Mouse (Mus musculus) limb, embryonic 15.5 days (tissue): ENCODE measurements at regions not wholly inside any gene's neighbourhood (a gene's known extent, or its start where the extent isn't known, plus 50 kb on each side); places are given as distances from the start of the nearest gene placed in this dataset.
A peak's percentile ranks its signal among the peaks of the same experiment; 100 is the strongest.

Source experiments
- ATAC-seq: fragments of 200-750 bp; cut with Nextera tagmentation; 2 replicates; pipeline ENCODE4 v1.8.0; 2017; ENCODE audit warnings: low read depth, moderate TSS enrichment; ENCODE audit not compliant: insufficient number of reproducible peaks, low FRiP score, low TSS enrichment
- H3K27ac ChIP-seq: fragments of 300-500 bp; sonication (generic); 2 replicates; pipeline ENCODE4 v1.5.1; 2015; ENCODE audit warnings: moderate library complexity, mild to moderate bottlenecking, inconsistent platforms
- H3K27me3 ChIP-seq: fragments of 300-500 bp; sonication (generic); 2 replicates; pipeline ENCODE4 v1.6.1; 2015; ENCODE audit warnings: inconsistent platforms
- H3K36me3 ChIP-seq: fragments of 300-500 bp; sonication (generic); 2 replicates; pipeline ENCODE4 v1.6.1; 2015; ENCODE audit warnings: inconsistent platforms
- H3K4me1 ChIP-seq: fragments of 300-500 bp; sonication (generic); 2 replicates; pipeline ENCODE4 v1.6.1; 2015; ENCODE audit warnings: inconsistent platforms
- H3K4me2 ChIP-seq: fragments of 300-500 bp; sonication (generic); 2 replicates; pipeline ENCODE4 v1.6.1; 2015; ENCODE audit warnings: mild to moderate bottlenecking, inconsistent platforms
- H3K4me3 ChIP-seq: fragments of 300-500 bp; sonication (generic); 2 replicates; pipeline ENCODE4 v1.5.1; 2015; ENCODE audit warnings: mild to moderate bottlenecking, inconsistent platforms
- H3K9ac ChIP-seq: fragments of 300-500 bp; sonication (generic); 2 replicates; pipeline ENCODE4 v1.6.1; 2015; ENCODE audit warnings: inconsistent platforms
- H3K9me3 ChIP-seq: fragments of 300-500 bp; sonication (generic); 2 replicates; pipeline ENCODE4 v1.6.1; 2016; ENCODE audit warnings: inconsistent platforms
- WGBS: fragments of 180-500 bp; shearing (Covaris S2); methylation state at CpG from one replicate; pipeline ENCODE4 v1.1.7; 2015; 5-methylcytosine and 5-hydroxymethylcytosine counted together

DNA sequence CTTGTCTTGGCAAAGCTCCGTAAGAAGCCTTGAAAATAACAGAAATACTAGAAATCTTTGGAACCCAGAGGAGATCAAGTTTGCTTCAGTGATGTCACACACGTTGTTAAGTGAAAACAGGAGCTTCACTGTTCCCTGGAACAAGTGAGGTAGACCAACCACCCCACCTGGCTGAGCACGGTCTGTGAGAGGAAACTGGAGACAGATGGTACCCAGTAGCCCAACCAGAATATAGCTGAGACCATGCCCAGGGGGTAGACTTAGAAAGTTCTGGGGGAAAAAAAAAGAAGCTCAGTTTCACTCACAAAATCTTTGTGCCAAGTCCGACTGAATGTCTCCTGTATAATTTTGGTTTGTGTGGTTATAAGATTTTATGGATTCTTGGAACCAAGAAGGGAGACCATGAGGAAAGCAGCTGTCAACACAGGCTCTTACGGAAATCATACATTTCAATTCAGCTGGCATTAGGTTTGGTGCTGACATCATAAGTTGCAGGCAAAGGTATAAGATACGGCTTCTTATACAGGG is 332.4 kb upstream of the Pbx1 start:
- Histone ChIP-seq H3K4me2 (no peak overlapping the region), H3K27me3 (no peaks in the 10 kb centered on the region), H3K9me3 (no peaks in the 10 kb centered on the region), H3K4me1 (peaks cover 22% of the 10 kb centered on the region; the same call in 1 of the 2 replicates), H3K4me3 (no peak overlapping the region), H3K27ac (no peak overlapping the region), H3K36me3 (no peaks in the 10 kb centered on the region), H3K9ac (no peak overlapping the region)
- WGBS, result 26% methylated on average over 6 of the region's 6 CpGs
- ATAC-seq, result peak; percentile 52

DNA sequence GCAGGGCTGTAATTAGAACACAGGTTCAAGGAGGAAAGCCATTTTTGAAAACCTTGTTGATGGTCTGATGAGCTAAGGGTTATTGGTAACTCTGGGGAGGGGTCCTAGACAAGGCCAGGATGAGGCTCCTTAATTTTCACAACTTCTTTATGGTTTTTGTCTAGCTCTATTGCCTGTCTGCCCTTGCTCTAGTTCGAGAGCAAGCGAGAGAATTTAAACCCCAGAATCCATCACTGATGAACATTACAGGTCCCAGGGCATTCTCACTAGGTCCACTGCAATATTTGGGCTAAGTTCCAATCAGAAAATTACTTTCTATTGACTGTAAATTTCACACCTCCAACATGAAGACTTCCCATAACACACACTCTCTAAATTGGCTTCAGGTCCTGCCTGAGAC is 329.0 kb upstream of the Pbx1 start:
- H3K4me3 ChIP-seq, result no peak overlapping the region
- H3K4me1 ChIP-seq, result peaks cover 22% of the 10 kb centered on the region; the same call in 1 of the 2 replicates
- H3K27me3 ChIP-seq, result no peaks in the 10 kb centered on the region
- ATAC-seq, result 0 out of 2 replicates have a peak, but pooled peaks have one; percentile 48
- H3K9me3 ChIP-seq, result no peaks in the 10 kb centered on the region
- H3K9ac ChIP-seq, result no peak overlapping the region
- no peak overlapping the region for H3K4me2 ChIP-seq
- WGBS, result 47% methylated on average over 2 of the region's 2 CpGs
- no peaks in the 10 kb centered on the region for H3K36me3 ChIP-seq
- no peak overlapping the region for H3K27ac ChIP-seq

DNA sequence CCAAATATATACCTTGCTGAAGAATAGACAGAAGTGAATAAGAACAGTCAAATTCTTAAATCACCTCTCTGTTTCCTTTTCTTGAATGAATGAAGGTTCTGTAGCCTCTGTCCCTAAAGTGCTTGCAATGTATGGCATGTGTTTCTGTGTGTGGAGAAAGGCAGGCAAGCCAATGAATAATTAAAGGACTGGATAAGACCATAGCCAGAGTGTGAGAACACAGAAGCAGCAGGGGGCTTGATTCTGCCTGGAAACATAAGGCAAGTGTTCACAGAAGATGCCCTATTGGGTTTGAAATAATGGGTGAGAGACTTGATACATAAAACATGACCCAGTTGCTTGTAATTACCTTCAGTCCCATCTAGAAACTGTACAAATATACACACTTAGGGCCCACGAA is 328.2 kb upstream of the Pbx1 start:
- H3K9ac ChIP-seq, result no peak overlapping the region
- H3K36me3 ChIP-seq, result no peaks in the 10 kb centered on the region
- no peak overlapping the region for H3K4me2 ChIP-seq
- H3K4me3 ChIP-seq, result no peak overlapping the region
- no peaks in the 10 kb centered on the region for H3K27me3 ChIP-seq
- no peak for ATAC-seq
- 63% methylated on average over 1 of the region's 1 CpGs for WGBS
- H3K4me1 ChIP-seq, result peaks cover 22% of the 10 kb centered on the region; the same call in 1 of the 2 replicates
- H3K27ac ChIP-seq, result no peak overlapping the region
- H3K9me3 ChIP-seq, result no peaks in the 10 kb centered on the region

- Histone ChIP-seq H3K4me1 (peaks cover 18% of the 10 kb centered on the region; the same call in 1 of the 2 replicates), H3K9me3 (no peaks in the 10 kb centered on the region), H3K27ac (no peak overlapping the region), H3K27me3 (no peaks in the 10 kb centered on the region), H3K4me2 (no peak overlapping the region), H3K4me3 (no peak overlapping the region), H3K9ac (no peak overlapping the region), H3K36me3 (no peaks in the 10 kb centered on the region)
- WGBS, result 71% methylated on average over 2 of the region's 2 CpGs
- no peak for ATAC-seq
Observed at GRCm38 (mm10) chr1:168758835-168759234, 326.8 kb upstream of the Pbx1 start.

DNA sequence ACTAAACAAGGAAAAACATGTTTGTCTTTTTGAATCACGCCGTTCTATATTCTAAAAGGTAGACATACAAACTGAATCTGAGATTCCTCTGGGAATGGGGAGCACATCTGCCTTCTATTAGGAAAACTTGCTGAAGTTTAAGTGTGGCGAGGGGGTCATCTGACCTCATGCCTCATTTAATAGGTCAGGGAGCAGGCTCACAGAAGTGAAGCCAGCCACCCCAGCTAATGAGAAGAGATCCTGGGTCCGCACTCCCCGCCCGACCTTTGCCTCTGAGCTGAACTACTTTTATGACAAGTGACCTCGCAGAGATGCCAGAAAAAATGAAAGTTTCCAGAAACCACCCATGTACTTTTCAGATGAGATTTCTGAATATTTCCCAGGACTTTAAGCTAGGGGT is 322.1 kb upstream of the Pbx1 start:
- Histone ChIP-seq H3K27ac (no peak overlapping the region), H3K4me1 (0 out of 2 replicates have a peak, but pooled peaks cover 4% of the 10 kb centered on the region), H3K9ac (no peak overlapping the region), H3K27me3 (no peaks in the 10 kb centered on the region), H3K36me3 (no peaks in the 10 kb centered on the region), H3K9me3 (no peaks in the 10 kb centered on the region), H3K4me3 (no peak overlapping the region), H3K4me2 (no peak overlapping the region)
- WGBS, result 37% methylated on average over 7 of the region's 7 CpGs
- ATAC-seq, result no peak

GRCm38 (mm10) chr1:168743435-168743834 is 311.4 kb upstream of the Pbx1 start:
- Histone ChIP-seq H3K9ac (no peak overlapping the region), H3K9me3 (no peaks in the 10 kb centered on the region), H3K27ac (no peak overlapping the region), H3K36me3 (no peaks in the 10 kb centered on the region), H3K27me3 (no peaks in the 10 kb centered on the region), H3K4me2 (no peak overlapping the region), H3K4me1 (no peaks in the 10 kb centered on the region), H3K4me3 (no peak overlapping the region)
- no peak for ATAC-seq
- 81% methylated on average over 1 of the region's 1 CpGs for WGBS

DNA sequence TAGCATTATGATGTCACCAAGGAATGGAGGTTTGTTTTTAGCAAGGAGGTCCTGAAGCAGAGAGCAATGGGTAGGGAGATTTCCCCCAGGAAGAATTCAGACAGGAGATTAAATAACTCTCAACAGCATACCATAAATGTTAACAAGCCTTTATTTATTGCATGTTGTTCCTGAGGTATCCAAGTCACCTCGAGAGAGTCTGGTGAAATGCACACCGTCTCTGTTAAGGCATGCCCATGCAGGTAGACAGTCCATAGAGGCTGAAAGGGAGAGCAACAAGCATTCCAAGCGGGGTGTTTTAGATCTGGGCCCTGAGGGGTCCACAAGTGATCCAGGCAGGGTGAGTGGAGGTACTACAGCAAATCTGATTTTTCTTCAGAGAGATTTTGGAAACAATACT is 305.9 kb upstream of the Pbx1 start:
- Histone ChIP-seq H3K27ac (no peak overlapping the region), H3K9ac (no peak overlapping the region), H3K9me3 (no peaks in the 10 kb centered on the region), H3K4me3 (no peak overlapping the region), H3K4me2 (no peak overlapping the region), H3K36me3 (no peaks in the 10 kb centered on the region), H3K27me3 (no peaks in the 10 kb centered on the region), H3K4me1 (no peaks in the 10 kb centered on the region)
- no peak for ATAC-seq
- WGBS, result 29% methylated on average over 3 of the region's 3 CpGs

DNA sequence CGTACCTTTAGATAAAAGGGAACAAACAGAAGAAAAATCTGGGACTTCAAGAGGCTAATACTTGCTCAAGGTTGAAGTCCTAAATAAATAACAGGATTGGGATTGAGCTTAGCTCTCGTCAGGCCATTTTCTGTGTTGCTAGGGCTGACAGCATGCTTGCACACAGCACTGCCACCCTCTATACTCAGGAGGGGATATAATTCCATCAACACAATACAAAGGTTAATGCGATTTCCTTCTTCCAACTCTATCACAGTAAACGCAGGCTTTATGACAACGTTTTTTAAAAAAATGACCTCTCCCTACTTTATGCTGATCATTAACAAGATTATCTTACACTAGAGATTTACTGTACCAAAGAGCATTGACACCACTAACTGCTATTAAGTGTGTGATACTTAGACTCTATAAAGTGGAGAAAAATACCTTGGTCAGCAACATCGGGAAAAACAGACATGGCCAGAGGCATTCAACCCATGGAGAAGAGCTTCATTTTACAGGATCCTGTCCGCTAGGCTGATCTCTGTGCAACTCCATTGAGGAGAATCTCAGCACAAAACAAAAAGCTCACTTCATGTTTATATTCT is 305.3 kb upstream of the Pbx1 start:
- H3K9ac ChIP-seq, result no peak overlapping the region
- H3K27ac ChIP-seq, result no peak overlapping the region
- H3K36me3 ChIP-seq, result no peaks in the 10 kb centered on the region
- no peaks in the 10 kb centered on the region for H3K9me3 ChIP-seq
- no peak for ATAC-seq
- no peaks in the 10 kb centered on the region for H3K4me1 ChIP-seq
- 60% methylated on average over 7 of the region's 7 CpGs for WGBS
- H3K4me3 ChIP-seq, result no peak overlapping the region
- H3K27me3 ChIP-seq, result no peaks in the 10 kb centered on the region
- no peak overlapping the region for H3K4me2 ChIP-seq

DNA sequence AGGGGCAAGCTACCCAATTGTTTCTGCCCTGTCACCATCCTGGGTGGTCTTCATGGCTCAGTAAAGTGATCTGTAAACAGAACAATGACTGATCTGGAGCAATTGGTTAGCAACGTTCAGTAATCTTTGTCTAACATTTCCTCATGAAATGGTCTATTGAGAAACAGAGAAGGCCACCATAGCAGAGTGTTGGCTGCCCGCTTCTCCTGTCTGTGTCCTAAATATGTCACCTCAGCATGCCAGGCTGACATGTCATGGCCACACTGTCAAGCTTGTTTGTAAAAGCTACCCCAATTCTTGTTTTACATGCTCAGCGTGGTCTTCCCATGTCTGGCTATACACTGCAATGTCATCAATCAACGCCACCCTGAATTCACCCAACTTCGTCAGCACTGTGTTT is 301.0 kb upstream of the Pbx1 start:
- no peak overlapping the region for H3K4me2 ChIP-seq
- no peak for ATAC-seq
- H3K9me3 ChIP-seq, result no peaks in the 10 kb centered on the region
- no peaks in the 10 kb centered on the region for H3K4me1 ChIP-seq
- 74% methylated on average over 5 of the region's 5 CpGs for WGBS
- no peaks in the 10 kb centered on the region for H3K36me3 ChIP-seq
- no peak overlapping the region for H3K9ac ChIP-seq
- no peaks in the 10 kb centered on the region for H3K27me3 ChIP-seq
- H3K27ac ChIP-seq, result no peak overlapping the region
- H3K4me3 ChIP-seq, result no peak overlapping the region

DNA sequence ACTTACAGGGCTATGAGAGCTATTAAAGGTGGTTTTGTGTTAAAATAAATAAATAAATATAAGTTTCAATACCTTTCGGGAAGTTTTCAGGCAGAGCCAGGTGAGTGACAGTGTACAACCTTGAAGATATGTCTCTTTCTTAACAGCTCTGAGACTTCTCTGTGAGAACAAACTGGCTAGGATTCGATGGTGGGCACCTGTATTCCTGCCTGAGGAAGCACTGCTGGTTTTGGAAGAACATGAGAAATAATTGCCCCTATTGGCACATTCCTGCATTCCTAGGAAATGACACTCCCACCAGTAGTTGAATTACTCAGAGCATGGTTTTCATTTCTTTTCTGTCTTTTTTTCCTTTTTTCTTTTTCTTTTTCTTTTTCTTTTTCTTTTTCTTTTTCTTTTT is 277.8 kb upstream of the Pbx1 start:
- Histone ChIP-seq H3K4me2 (peak overlapping the region; percentile 30), H3K36me3 (no peaks in the 10 kb centered on the region), H3K4me3 (peak overlapping the region; percentile 12; the same call in 1 of the 2 replicates), H3K27me3 (no peaks in the 10 kb centered on the region), H3K27ac (peak overlapping the region; percentile 81), H3K9me3 (no peaks in the 10 kb centered on the region), H3K9ac (no peak overlapping the region), H3K4me1 (peaks cover 20% of the 10 kb centered on the region)
- 27% methylated on average over 2 of the region's 2 CpGs for WGBS
- ATAC-seq, result no peak

- Histone ChIP-seq H3K4me3 (peak overlapping the region; percentile 12; the same call in 1 of the 2 replicates), H3K36me3 (no peaks in the 10 kb centered on the region), H3K27ac (peak overlapping the region; percentile 81), H3K4me2 (peak overlapping the region; percentile 30), H3K9me3 (no peaks in the 10 kb centered on the region), H3K4me1 (peaks cover 20% of the 10 kb centered on the region), H3K9ac (no peak overlapping the region), H3K27me3 (no peaks in the 10 kb centered on the region)
- WGBS, result 7% methylated on average over 21 of the region's 21 CpGs
- peak; percentile 83 for ATAC-seq
Observed at GRCm38 (mm10) chr1:168709017-168709681, 277.1 kb upstream of the Pbx1 start.

DNA sequence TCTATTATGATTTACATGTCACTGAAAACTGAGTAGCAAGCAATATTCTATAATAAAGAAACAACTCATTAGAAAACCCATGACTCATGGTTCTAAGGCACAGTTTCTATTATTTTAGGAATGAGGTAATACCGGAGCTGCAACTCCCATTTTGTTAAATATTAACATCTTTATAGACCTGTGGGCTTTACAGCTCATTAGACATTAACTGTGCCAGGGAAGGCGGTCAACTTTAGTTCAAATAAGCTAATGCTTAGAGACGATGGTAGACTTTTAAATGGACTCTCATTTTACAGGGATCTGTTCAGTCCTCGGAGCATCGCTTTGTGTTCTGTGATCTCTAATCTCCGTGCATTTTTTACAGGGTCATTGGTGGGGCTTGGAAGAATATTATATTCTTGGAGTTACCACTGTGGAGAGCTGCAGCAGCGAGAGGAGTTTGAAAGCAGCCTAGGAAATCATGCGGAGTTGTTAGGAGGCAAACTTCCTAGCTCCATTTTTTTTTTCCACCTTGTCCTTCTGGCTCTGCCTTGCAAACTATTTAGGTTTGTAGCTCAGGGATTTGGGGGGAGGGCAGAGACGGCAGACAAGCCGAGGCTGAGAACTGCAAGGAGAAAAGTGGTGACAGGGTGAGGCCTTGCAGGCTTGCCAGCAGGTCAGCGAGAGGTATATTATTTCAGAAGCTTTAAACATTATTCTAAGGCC is 276.2 kb upstream of the Pbx1 start:
- peak; percentile 49; the same call in 1 of the 2 replicates for ATAC-seq
- Histone ChIP-seq H3K4me3 (no peak overlapping the region), H3K9me3 (no peaks in the 10 kb centered on the region), H3K4me1 (peaks cover 20% of the 10 kb centered on the region), H3K36me3 (no peaks in the 10 kb centered on the region), H3K9ac (no peak overlapping the region), H3K4me2 (peak overlapping the region; percentile 30), H3K27ac (peak overlapping the region; percentile 81), H3K27me3 (no peaks in the 10 kb centered on the region)
- WGBS, result 12% methylated on average over 11 of the region's 11 CpGs
